Mouse (Mus musculus): Measurements from ENCODE around the gene Cited4.

DNA sequence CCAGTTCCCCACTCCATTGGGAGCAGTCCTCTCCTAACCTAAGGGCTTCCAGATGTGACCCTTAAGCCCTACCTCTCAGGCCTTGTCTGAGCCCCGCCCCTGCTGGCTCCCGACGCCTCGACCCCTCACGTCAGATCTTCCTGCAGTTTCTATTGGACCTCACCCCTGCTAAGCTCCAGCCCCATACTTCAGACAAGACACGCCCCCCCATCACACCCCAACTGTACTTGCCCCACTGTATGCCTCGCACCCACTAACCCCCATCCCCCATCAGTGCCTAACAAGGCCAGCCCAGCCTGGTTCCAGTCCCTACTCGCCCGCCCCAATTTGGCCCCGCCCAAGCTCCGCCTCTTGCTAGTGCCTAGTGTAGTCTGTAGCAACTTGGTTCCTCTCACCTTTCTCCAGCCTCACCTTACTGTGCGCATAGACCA lies 49.8 kb downstream of the Cited4 start:
- TF ChIP-seq CTCF (IDR thresholded peaks at IDR 0.05; ENCODE audit: borderline replicate concordance, extremely low read depth, insufficient read depth, insufficient read length) (no peak), POLR2A (IDR thresholded peaks at IDR 0.05; ENCODE audit: borderline replicate concordance, extremely low read depth, insufficient read depth, insufficient read length, poor library complexity, severe bottlenecking) (no peak)
